Mouse (Mus musculus) CD4-positive, CD25-positive, alpha-beta regulatory T cell, adult 2 months (primary cell): ENCODE measurements around the gene Traf2.
"Not testable (repeated sequence)": the region's sequence is repeated elsewhere in the genome, so short reads cannot be mapped to it uniquely, and the experiment has no call there.

Experiments
- DNase-seq: peaks from one replicate; pipeline ENCODE4 v3.0.0-alpha.2; 2012; ENCODE audit warnings: low read depth, low spot score

Traf2 gene

GRCm38 (mm10) chr2:25575432-25576027 is 28.8 kb upstream of the Traf2 start:
- DNase-seq = peak; percentile 60

DNA sequence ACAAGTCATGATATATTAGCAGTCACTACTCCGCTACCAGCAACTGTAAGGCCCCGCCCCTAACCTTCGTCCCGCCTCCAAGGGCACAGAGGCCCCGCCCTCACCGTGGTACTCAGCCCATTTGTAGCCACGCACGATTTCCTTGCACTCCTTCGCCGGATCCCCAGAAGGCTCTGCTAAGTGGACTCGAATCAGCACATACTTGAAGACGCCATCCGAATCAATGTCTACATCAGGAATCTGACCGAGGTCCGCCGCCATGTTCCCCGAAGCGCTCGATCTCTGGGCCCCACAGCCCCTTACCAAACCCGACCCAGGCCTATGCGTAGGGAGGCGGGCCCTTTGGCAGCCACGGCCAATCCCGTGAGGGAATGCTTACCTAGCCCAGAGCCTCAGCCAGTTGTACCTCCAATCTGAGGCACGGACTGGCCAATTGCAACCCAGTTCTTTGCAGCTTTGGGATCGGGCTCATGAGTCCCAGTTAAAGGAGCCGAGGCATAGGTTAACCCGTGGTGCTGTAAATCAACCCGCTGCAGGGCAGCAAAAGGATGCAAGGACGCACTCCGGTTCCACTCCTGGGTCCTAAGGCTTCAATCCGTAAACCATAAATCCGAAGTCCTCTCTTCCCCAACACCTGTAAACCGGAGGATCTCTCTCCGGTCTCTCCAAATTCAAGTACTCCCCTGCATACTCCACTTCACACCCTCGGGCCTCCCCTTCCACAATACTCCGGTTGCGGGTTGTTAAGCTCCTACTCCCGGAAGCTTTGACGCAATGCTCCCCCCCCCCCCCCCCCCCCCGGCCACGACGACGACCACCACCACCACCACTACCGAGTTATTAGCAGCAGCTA is 28.1 kb upstream of the Traf2 start, which contains the start of the genes Mamdc4 and Phpt1:
Gene Mamdc4, minus strand, starts transcription at position 267 of the 853 bp plus-strand sequence.
Gene Phpt1, minus strand, starts transcription at position 646 of the 853 bp plus-strand sequence.
- peak; percentile 97 for DNase-seq

GRCm38 (mm10) chr2:25574136-25574535 is 27.4 kb upstream of the Traf2 start:
- DNase-seq = no peak

DNA sequence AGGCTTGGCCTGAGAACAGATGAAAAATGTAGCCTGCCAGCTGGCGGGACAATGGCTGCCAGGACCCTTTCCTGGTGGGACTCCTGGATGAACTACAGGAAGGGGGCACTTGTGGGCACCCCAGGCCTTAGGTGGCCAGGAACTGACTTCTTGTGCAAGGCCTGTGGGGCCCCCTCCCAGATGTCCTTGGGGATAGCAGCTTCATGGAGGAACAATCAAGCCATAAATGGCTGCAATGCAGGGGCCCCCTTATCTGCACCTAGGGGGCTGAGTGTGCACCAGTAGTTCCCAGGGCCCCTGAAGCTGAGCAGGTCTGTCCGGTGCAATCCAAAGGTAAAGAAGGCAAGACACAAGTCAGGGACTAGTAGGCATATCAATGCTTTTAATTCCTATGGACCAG is 26.3 kb upstream of the Traf2 start:
- DNase-seq = no peak

- no peak for DNase-seq
Measured at GRCm38 (mm10) chr2:25571221-25571620, 24.5 kb upstream of the Traf2 start.

- DNase-seq = no peak
Measured at GRCm38 (mm10) chr2:25569323-25569722, 22.6 kb upstream of the Traf2 start.

DNA sequence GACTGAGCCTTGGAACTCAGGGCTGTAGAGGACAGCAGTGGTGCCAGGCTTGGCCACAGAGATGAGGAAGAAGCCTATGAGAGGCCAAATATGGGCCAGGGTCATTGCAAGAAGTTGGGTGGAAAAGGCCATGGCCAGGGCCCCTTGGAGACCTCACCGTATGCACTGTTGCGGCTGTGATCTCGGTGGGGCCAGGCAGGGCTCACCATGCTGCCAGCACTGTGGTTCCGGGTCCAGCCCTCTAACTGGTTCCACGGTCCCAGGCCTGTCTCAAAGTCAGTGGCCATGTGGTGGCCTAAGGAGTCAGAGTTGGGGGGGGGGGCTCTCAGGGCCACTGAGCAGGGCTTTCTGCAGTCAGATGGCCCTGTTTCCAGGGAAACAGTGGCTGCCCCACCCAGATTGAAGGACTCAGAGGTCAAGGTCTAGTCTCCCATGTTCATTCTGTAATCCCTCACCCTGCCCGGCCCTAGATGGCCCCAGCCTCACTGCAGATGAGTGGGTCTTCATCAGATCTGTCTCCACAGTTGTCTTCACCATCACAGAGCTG is 21.8 kb upstream of the Traf2 start:
- no peak for DNase-seq

GRCm38 (mm10) chr2:25566558-25566957 is 19.8 kb upstream of the Traf2 start:
- DNase-seq = no peak

DNA sequence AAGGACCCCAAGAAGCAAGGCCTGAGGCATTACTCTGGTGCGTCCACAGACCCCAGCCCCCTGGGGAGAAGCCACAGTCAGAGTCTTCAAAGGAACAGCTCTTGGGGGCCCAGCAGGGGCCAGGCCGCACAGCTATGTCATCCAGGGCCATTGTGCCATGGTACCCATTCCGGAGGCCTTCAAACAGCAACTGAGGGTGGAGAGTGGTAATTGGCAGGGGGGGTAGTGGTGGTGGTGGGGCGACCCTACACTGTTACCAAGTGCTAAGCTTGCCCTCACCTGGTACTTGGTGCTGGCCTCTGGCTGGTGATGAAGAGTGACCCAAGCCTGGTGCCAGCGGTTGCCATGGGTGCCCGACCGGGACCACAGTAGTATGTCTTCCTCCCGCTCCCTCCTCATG is 19.0 kb upstream of the Traf2 start:
- no peak for DNase-seq

GRCm38 (mm10) chr2:25561946-25562345 is 15.2 kb upstream of the Traf2 start:
- no peak for DNase-seq

DNA sequence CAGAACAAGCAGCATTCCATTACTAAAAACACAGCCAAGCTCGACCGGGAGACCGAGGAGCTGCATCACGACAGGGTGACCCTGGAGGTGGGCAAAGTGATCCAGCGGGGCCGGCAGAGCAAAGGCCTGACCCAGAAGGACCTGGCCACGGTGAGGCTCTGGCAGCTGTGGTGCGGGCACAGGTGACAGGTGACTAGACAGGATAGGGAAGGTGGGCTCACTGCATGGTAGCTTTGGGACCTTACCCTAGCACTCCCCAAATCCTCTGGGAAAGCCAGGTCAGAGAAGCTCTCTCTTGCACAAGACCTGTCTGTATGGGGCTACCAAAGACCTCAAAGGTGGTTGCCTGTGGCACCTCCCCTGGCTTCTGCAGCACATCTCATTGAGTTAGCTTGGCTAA is 13.8 kb upstream of the Traf2 start:
- DNase-seq = no peak

GRCm38 (mm10) chr2:25558774-25559173 is 12.0 kb upstream of the Traf2 start:
- no peak for DNase-seq

- no peak for DNase-seq
Measured at GRCm38 (mm10) chr2:25557964-25558360, 11.2 kb upstream of the Traf2 start.

DNA sequence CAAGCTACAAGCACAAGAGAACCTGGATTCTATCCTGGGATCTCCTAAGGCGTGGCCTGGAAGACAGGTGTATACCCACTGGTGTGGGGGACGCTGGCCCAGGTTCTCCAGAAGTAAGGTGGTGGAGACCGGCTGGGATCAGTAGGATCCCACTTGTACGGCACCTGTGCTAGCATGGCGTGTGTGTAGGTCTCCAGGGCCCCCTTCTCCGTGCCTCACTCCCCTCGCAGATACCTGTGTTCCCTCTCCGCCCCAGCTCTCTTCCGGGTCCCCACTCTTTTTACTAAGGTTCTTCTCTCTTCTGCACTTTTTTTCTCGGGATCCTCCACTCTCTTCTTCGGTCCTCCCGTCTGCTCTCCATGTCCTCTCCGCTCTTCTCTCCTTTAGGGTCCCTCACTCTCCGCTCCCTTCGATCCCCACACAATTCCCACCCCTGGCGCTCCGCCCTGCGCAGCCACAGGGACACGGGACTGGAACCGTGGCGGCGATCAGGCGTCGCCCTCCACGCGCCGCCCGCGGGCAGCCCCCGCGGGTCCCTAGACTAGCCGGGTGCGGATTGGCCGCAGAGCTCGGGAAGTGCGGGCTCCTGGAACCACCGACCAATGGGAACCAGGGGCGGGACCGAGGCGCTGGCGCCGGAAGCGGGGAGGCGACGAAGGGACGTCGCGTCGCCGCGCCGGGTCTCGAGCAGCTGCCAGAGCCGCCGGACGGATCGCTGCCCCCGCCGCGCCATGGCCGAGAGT is 10.7 kb upstream of the Traf2 start, which contains the start of gene Edf1:
Gene Edf1, plus strand, starts transcription at position 627 of the 743 bp plus-strand sequence.
- DNase-seq = peak; percentile 94

GRCm38 (mm10) chr2:25556296-25556695 is 9.6 kb upstream of the Traf2 start:
- no peak for DNase-seq

DNA sequence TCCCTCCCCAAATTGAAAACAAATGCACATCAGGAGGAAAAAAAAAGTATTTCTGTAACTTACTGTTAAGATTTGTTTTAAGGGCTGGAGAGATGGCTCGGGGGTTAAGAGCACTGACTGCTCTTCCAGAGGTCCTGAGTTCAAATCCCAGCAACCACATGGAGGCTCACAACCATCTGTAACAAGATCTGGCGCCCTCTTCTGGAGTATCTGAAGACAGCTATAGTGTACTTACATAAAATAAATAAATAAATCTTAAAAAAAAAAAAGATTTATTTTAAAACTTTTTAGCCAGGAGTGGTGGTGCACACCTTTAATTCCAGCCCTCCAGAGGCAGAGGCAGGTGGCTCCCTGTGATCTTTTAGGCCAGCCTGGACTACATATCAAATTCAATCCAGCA is 8.7 kb upstream of the Traf2 start:
- not testable (repeated sequence) for DNase-seq

DNA sequence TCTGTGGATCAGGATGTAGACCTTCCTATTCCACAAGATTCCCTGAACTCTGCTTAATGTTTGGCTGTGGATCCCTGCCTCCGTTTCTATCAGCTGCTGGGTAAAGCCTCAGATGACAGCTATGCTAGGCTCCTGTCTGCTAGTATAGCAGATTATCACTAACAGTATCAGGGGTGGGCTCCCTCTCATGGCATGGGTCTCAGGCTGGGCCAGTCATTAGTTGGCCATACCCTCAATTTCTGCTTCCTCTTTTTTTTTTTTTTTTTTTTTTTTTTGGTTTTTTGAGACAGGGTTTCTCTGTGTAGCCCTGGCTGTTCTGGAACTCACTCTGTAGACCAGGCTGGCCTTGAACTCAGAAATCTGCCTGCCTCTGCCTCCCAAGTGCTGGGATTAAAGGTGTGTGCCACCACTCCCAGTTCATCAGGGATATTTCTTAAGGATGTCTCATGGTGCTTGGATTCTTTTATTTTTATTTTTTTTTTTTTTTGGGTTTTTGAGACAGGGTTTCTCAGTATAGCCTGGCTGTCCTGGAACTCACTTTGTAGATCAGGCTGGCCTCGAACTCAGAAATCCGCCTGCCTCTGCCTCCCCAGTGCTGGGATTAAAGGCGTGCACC is 6.5 kb upstream of the Traf2 start:
- not testable (repeated sequence) for DNase-seq

DNA sequence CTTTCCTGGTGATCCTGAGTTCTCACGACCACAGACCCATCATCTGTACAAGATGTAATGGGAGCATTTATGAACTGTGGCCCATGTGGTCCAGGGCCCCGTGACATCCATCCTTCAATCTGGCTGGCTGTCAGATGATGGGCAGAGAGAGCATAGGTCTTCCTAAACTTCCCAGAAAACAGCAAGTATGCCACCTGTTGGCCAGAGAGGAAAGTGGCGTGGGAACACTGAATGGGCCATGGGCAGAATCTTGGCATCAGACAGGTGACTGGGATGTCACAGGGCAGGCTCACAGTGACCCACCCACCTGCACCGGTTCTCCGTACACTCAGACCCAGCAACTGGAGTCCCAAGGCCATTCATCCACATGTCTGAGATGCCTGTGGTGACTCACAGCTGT is 4.4 kb upstream of the Traf2 start:
- peak; percentile 70 for DNase-seq

DNA sequence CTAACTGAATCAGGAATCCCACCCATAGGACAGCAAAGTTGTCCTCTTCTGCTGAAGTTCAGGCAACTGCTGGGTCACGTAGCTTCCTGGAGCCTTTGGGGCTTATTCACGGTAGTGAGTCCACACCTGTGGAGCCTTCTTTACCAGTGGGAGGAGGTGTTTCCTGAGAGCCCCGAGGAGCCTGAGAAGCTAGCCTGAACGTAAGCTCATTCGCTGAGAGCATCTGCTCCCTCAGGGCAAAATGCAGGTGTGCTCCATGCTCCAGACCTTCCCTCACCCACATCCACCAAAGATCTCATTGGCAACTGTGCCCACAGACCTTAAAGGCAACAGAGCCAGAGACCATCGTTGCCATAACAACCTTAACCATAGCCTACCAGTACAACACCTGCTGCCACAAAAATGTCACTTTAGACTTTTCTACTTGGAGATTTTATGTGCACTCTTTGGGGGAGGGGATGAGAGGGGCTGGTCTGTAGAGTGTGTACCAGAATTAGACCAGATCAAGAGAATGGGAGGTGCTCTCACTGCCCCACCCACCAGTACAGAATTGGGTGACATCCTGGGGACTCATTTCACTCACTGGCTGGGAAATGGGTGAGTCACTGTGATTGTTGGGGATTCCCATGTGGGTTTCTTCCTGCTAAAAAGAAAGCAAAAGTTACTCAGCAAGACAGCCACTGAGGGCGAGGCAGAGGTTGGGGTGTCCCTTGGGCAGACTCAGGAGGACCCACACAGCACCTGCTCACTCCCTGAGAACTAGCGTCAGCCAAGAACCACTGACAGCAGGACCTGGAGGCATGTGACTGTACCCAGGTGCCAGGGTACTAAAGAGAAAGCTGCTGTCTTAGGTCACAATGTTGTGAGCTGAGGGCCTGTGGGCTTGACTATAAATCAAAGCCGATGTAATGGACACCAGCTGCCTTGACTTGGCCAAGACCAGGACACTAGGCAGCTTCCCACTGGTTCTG is 2.6 kb upstream of the Traf2 start:
- DNase-seq = peak; percentile 90
